In genomic region chr5:92083417-92084038, GRCm38 (mm10) we compare ENCODE assay signal across 8 mouse cellular contexts. TPM values are rescaled to one million over a fixed set of nuclear protein-coding genes. Genes with fewer than 3 reads are reported as not detected.
DNase-seq lines count a peak whose midpoint lies in the region; ATAC-seq lines count a peak whose summit lies in the region.

Gene G3bp2 (minus strand): TSS chr5:92083719.

- ATAC-seq in forebrain, embryonic 14.5 days, result peak; percentile 98
- peak; percentile 98 for ATAC-seq in neural tube, embryonic 15.5 days (ENCODE audit: low FRiP score)

- no peaks in the 10 kb centered on the region for H3K36me3 ChIP-seq in forebrain, embryonic 14.5 days (ENCODE audit: control insufficient read depth, insufficient read depth, low read length)
- H3K36me3 ChIP-seq in neural tube, embryonic 15.5 days, result no peaks in the 10 kb centered on the region

- peak within 1 kb of the TSS; percentile 97 for H3K4me3 ChIP-seq in forebrain, embryonic 14.5 days (ENCODE audit: low read depth, low read length)
- peak within 1 kb of the TSS; percentile 98 for H3K4me3 ChIP-seq in neural tube, embryonic 15.5 days (replicated peaks)

- peaks cover 20% of the 10 kb centered on the region for H3K4me1 ChIP-seq in forebrain, embryonic 14.5 days (ENCODE audit: control insufficient read depth, insufficient read depth, low read length)
- H3K4me1 ChIP-seq in neural tube, embryonic 15.5 days, result peaks cover 41% of the 10 kb centered on the region

- H3K9me3 ChIP-seq in forebrain, embryonic 14.5 days (replicated peaks; ENCODE audit: control insufficient read depth, low read length), result no peaks in the 10 kb centered on the region
- H3K9me3 ChIP-seq in neural tube, embryonic 15.5 days (replicated peaks), result no peaks in the 10 kb centered on the region

- H3K27ac ChIP-seq in forebrain, embryonic 14.5 days (ENCODE audit: low read depth, low read length), result peak within 1 kb of the TSS; percentile 99
- peak within 1 kb of the TSS; percentile 99 for H3K27ac ChIP-seq in neural tube, embryonic 15.5 days (replicated peaks)

- no peaks in the 10 kb centered on the region for H3K27me3 ChIP-seq in forebrain, embryonic 14.5 days (replicated peaks; ENCODE audit: control insufficient read depth, insufficient read depth, low read length)
- no peaks in the 10 kb centered on the region for H3K27me3 ChIP-seq in neural tube, embryonic 15.5 days (replicated peaks)

- peak within 1 kb of the TSS; percentile 97 for H3K9ac ChIP-seq in forebrain, embryonic 14.5 days (ENCODE audit: low read length)
- H3K9ac ChIP-seq in neural tube, embryonic 15.5 days (replicated peaks), result peak within 1 kb of the TSS; percentile 97

- WGBS in forebrain, embryonic 14.5 days, result under 1% methylated on average over 65 of the region's 65 CpGs
- WGBS in neural tube, embryonic 15.5 days, result under 1% methylated on average over 65 of the region's 65 CpGs

- intact Hi-C loops in heart, postnatal 14 days (cut with DNase I), result loop anchor here (5.0 kb wide), 1 partner anchor 34 kb away; no protein-coding TSS in a partner anchor

- peak within 1 kb of the TSS; percentile 64 for H3K4me2 ChIP-seq in forebrain, embryonic 14.5 days (ENCODE audit: low read length)
- H3K4me2 ChIP-seq in neural tube, embryonic 15.5 days, result peak within 1 kb of the TSS; percentile 69

- DNase-seq in ES-CJ7 (ENCODE audit: low read depth, low spot score), result peak; percentile 99
- peak; percentile 96 for DNase-seq in cerebellum, adult 11 months
- DNase-seq in forebrain, embryonic 14.5 days (ENCODE audit: low spot score), result peak; percentile 99
- DNase-seq in heart, postnatal 14 days, result peak; percentile 96 to 97
- peak; percentile 97 for DNase-seq in layer of hippocampus, adult 11-12 months (ENCODE audit: low spot score)
- DNase-seq in lung, adult 18-20 months, result peak; percentile 98 to 99
- peak; percentile 98 for DNase-seq in testis, postnatal 14 days (ENCODE audit: low spot score)

RNA-seq across cellular contexts. Expression of gene G3bp2, which starts in this region (rescaled TPM):
- polyA plus RNA-seq in forebrain, embryonic 14.5 days (2014; fragmentation: Nextera tagmentation; extraction: Ambion mirVana), result 351 and 398 TPM in 2 replicates
- total RNA-seq in heart, postnatal 14 days (2021), result 10 to 100 TPM; 69.1 to 70.7 TPM
- polyA plus RNA-seq in neural tube, embryonic 15.5 days (2015; fragmentation: Nextera tagmentation; extraction: Ambion mirVana), result 325 and 357 TPM in 2 replicates

Comparison
In these comparisons a context has a peak if more than half of its experiments do, and no peak if none do; other contexts are left out.
1. Peak in every context shown above with its lines: DNase-seq, ATAC-seq, H3K4me3 ChIP-seq and H3K27ac ChIP-seq.